Mouse (Mus musculus) layer of hippocampus, adult 18-20 months (tissue): ENCODE measurements around the gene Cyb5r1. TPM values are rescaled to one million over a fixed set of nuclear protein-coding genes. Genes with fewer than 3 reads are reported as not detected.

Experiments
- DNase-seq, 2 experiments: peaks; one replicate each; pipeline ENCODE4 v3.0.0; 2022; ENCODE audit warnings: low spot score in 2 of 2
- long read RNA-seq: library from polyadenylated mRNA; stranded (forward); transcript quantifications from one replicate; pipeline ENCODE4 v2.0.0, GENCODE M21; 2021
- total RNA-seq, 2 experiments: library from RNA; stranded (reverse); gene quantifications; 2 replicates each; pipeline ENCODE4 v1.2.3; 2021

Gene Cyb5r1
- total RNA-seq = 10 to 100 TPM; 30.1 to 33.0 TPM
- long read RNA-seq, transcript Cyb5r1-201 (9 exons, 1,837 nt) = major isoform, 26 of 33 reads
- long read RNA-seq, partial matches to known transcripts = 6 of 33 reads
- long read RNA-seq, other reads (novel, unspliced or antisense) = 1 of 33 reads

GRCm38 (mm10) chr1:134405509-134406413 lies at the start of gene Cyb5r1:
Cyb5r1 (plus strand) TSS chr1:134405559.
- peak; percentile 44 to 55 for DNase-seq

DNA sequence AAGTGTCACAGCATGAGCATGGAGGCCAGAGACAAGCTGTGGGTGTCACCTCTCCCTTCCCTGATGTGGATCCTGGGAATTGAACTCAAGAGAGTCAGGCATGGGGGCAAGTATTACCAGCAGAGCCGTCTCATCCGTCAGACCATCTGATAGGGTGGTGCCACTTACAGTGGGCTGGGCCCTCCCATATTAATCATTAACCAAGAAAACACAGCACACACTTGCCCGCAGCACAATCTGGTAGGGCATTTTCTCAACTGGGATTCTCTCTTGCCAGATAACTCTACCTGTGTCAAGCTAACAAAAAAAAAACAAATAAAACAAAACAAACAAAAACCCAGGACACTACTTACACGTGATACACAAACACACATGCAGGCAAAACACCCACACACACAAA lies 47.9 kb upstream of the Cyb5r1 start:
- DNase-seq = no peak

- DNase-seq = no peak
These were observed 44.7 kb upstream of the Cyb5r1 start for GRCm38 (mm10) chr1:134360656-134361055.

GRCm38 (mm10) chr1:134361195-134361856 lies 44.0 kb upstream of the Cyb5r1 start:
- no peak for DNase-seq

- DNase-seq = peak; percentile 95 to 96
These were observed 43.5 kb upstream of the Cyb5r1 start, which contains the start of gene Tmem183a for GRCm38 (mm10) chr1:134361857-134362212. Tmem183a (minus strand) TSS chr1:134361979.

DNA sequence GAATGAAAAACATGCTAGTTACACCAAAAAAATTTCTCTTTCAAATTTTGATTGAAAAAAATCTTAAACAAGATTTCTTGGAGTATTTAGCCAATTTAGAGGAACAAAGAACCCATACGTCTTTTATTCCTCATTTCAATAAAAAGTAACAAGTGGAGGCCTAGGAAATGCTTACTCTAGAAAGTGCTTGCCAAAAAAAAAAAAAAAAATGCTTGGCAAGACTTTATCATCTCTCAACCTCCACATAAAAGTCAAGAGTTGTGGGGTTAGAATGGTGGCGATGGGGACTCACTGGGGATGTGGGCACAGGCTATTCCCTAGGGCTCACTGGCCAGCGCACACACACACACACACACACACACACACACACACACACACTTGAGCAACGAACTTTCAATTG lies 42.2 kb upstream of the Cyb5r1 start:
- no peak for DNase-seq

- no peak for DNase-seq
These were observed 39.9 kb upstream of the Cyb5r1 start for GRCm38 (mm10) chr1:134365491-134365890.

- peak in 1 of 2 experiments; percentile 75 for DNase-seq
These were observed 36.5 kb upstream of the Cyb5r1 start for GRCm38 (mm10) chr1:134368777-134369337.

DNA sequence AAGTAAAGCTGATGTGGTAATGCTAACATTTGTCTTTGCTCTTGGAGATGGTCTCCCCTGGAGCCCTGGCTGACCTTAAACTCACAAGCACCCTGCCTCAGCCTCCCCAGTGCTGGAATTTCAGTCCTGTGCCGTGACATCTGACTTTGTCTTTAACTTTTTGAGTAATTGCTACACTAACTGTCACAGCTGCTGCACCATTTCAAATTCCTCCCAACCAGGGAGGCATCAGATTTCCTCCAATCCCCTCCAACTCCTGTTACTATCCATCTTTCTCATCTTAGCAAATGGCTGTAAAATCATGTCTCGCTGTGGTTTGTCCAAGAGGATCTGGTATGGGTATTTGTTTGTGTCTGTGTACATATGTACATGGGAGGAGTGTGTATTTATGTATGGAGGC lies 31.2 kb upstream of the Cyb5r1 start:
- DNase-seq = no peak

DNA sequence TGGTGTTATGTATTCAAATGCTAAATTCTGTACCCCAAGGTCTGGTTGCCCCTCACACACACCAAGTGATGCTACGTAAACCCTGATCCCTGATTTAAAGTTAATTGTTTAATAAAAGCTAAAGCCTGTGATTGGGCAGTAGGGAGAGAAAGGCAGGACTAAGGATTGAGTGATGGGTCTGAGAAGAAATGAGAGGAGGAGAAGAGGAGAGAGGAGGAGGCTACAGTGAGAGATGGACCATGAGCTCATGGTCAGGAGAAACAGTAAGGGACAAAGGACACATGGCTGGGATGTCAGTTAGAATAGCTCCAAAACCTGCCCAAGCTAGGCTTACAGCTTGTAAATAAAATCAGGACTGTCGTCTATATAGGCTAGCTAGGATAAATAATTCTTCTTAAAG lies 24.3 kb upstream of the Cyb5r1 start:
- no peak for DNase-seq

- DNase-seq = peak in 1 of 2 experiments; percentile 38
These were observed 23.3 kb upstream of the Cyb5r1 start for GRCm38 (mm10) chr1:134381795-134382625.

DNA sequence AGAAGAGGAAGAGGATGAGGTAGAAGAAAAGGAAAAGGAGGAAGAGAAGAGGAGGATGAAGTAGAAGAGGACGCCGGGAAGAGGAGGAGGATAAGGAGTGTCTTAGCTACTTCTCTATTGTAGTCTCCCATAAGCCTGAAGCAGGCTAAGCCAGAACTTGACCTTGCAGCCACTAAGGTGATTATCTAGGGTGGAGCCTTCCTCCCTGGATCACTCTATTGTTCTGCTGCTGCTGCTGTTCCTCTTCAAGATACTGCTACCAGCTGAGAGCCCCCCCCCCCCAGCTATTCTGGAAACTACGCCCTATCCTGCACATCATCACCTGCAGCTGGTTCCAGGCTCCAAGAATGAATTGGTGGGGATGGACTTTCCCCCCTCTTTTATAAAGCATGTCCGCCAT lies 20.8 kb upstream of the Cyb5r1 start:
- DNase-seq = no peak

GRCm38 (mm10) chr1:134385176-134385575 lies 20.2 kb upstream of the Cyb5r1 start:
- no peak for DNase-seq

DNA sequence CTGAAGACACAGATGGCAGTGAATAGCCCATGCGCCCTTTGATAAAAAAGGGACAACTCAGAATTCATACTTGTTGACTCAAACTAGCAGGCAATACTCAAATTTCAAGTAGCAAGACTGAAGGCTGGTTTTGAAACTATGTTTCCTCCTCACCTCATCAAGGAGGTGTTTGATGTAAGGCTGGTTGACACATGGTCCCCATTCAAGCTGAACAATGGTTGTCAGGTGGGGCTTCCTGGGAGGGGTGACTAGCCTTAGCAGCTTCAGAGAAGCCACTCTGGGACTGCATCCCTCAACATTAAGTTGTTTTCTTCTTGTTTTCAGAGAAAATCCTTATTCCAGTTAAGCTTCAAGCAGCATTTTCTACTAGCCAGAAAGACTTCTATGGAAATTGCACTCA lies 19.7 kb upstream of the Cyb5r1 start, which contains the start of gene 4933406M09Rik:
4933406M09Rik (plus strand) TSS at position 275 of the 400 bp plus-strand sequence.
- no peak for DNase-seq

DNA sequence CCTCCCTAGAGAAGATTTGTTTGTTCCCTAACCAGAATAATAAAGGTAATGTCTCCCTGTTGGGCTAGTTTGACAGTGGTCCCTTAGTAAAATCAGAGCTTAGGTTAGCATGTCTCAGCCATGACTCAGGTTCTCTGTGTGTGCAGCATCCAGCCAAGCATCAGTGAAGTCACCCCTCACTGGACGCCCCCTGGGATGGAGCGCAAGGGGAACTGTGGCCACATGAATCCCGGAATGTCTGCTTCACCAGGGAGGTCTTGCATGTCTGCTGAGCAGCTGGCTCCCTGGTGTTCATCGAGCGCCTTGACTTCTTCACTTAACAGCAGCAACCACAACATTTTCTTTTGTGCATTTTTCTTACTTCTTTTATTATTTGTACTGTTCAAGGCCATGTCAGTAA lies 11.5 kb upstream of the Cyb5r1 start:
- no peak for DNase-seq

DNA sequence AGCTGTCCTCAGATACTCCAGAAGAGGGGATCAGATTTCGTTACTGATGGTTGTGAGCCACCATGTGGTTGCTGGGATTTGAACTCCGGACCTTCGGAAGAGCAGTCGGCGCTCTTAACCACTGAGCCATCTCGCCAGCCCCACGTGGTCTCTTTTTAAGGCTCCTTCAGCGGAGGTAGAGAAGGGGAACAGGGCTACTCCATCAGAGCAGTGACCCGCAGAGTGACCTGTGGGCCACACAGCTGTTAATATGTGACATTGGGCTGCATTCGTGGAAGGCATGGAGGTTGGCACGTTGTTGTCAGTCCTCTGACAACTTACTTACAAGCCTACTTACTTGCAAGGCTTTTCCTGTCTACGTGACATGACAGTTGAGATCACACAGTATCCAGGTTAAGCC lies 7.1 kb upstream of the Cyb5r1 start:
- DNase-seq = no peak

- DNase-seq = no peak
These were observed 5.6 kb upstream of the Cyb5r1 start for GRCm38 (mm10) chr1:134399735-134400134.

- DNase-seq = no peak
These were observed 1.0 kb downstream of the Cyb5r1 start for GRCm38 (mm10) chr1:134406414-134406771.

GRCm38 (mm10) chr1:134408080-134408479 lies 2.7 kb downstream of the Cyb5r1 start:
- DNase-seq = no peak

DNA sequence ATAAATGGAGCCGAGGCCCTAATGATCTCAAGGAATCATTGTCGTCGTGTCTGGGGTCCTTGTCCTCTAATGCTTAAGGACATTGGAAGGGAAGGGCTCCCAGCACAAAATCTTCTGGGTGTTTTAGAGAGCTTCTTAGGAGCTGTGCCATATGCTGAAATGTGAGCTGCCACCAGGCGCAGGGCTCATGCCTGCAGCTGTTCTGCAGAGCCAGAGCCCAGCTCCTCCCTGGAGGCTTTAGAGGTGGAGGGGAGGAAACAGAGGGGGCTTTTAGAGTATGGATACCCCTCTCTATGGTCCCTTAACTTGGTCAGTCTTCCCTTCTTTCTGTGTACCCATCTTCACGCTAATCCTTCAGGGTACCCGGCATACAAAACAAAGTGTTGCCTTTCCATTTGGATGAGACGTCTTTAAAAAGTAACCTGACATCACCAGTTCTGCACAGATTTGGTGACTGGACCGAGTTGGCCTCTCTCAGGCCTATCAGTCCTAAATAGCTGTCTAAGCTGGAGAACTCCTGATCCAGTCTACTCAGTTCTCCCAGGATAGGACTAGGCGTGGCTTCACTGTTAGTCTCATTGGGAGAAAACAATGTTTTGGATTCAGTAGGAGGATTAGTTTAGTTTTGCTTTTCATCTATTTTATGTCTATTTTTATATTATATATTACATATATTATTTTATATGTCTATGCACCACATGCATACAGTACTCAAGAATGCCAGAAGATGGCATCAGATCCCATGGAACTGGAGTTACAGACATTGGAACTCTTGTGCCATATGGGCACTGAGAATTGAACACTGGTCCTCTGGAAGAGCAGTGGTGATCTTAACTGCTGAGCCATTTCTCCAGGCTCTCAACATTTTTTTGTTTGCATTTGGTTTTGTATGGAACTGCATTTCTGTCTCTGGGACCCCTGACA lies 6.6 kb downstream of the Cyb5r1 start:
- DNase-seq = no peak
